Mouse (Mus musculus): Measurements from ENCODE around the gene Arhgap9. TPM values are rescaled to one million over a fixed set of nuclear protein-coding genes. Genes with fewer than 3 reads are reported as not detected.

Arhgap9 gene
- polyA plus RNA-seq, 1 experiment from 2014 or later, result 12.2 TPM

- no peak for ATAC-seq (ENCODE audit: low read depth)
- Histone ChIP-seq H3K27ac (ENCODE audit: low read length) (no peak overlapping the region), H3K9me3 (replicated peaks; ENCODE audit: control insufficient read depth, low read length) (no peaks in the 10 kb centered on the region), H3K9ac (ENCODE audit: low read depth, low read length) (no peak overlapping the region), H3K27me3 (ENCODE audit: control insufficient read depth, insufficient read depth, low read depth, low read length) (peaks cover 14% of the 10 kb centered on the region), H3K36me3 (ENCODE audit: control insufficient read depth, insufficient read depth) (no peaks in the 10 kb centered on the region), H3K4me3 (ENCODE audit: low read depth, low read length) (no peak overlapping the region), H3K4me1 (ENCODE audit: control insufficient read depth, low read depth, low read length) (peaks cover 11% of the 10 kb centered on the region), H3K4me2 (ENCODE audit: low read depth, low read length) (no peak overlapping the region)
- WGBS (ENCODE audit: insufficient replicate concordance), result 63% methylated on average over 3 of the region's 3 CpGs
Observed at GRCm38 (mm10) chr10:127346173-127346572, 24.4 kb downstream of the Arhgap9 start.

GRCm38 (mm10) chr10:127348957-127349356, 27.2 kb downstream of the Arhgap9 start:
- Histone ChIP-seq H3K9ac (ENCODE audit: low read depth, low read length) (no peak overlapping the region), H3K27me3 (ENCODE audit: control insufficient read depth, insufficient read depth, low read depth, low read length) (no peaks in the 10 kb centered on the region), H3K27ac (ENCODE audit: low read length) (no peak overlapping the region), H3K4me3 (ENCODE audit: low read depth, low read length) (no peak overlapping the region), H3K4me2 (ENCODE audit: low read depth, low read length) (no peak overlapping the region), H3K4me1 (ENCODE audit: control insufficient read depth, low read depth, low read length) (peaks cover 4% of the 10 kb centered on the region), H3K36me3 (ENCODE audit: control insufficient read depth, insufficient read depth) (no peaks in the 10 kb centered on the region), H3K9me3 (replicated peaks; ENCODE audit: control insufficient read depth, low read length) (no peaks in the 10 kb centered on the region)
- no peak for ATAC-seq (ENCODE audit: low read depth)
- WGBS (ENCODE audit: insufficient replicate concordance), result 65% methylated on average over 4 of the region's 4 CpGs

GRCm38 (mm10) chr10:127349810-127350209, 28.0 kb downstream of the Arhgap9 start:
- Histone ChIP-seq H3K36me3 (ENCODE audit: control insufficient read depth, insufficient read depth) (no peaks in the 10 kb centered on the region), H3K4me2 (ENCODE audit: low read depth, low read length) (no peak overlapping the region), H3K9me3 (replicated peaks; ENCODE audit: control insufficient read depth, low read length) (no peaks in the 10 kb centered on the region), H3K27me3 (ENCODE audit: control insufficient read depth, insufficient read depth, low read depth, low read length) (no peaks in the 10 kb centered on the region), H3K4me3 (ENCODE audit: low read depth, low read length) (no peak overlapping the region), H3K9ac (ENCODE audit: low read depth, low read length) (no peak overlapping the region), H3K27ac (ENCODE audit: low read length) (no peak overlapping the region), H3K4me1 (ENCODE audit: control insufficient read depth, low read depth, low read length) (peaks cover 6% of the 10 kb centered on the region)
- no peak for ATAC-seq (ENCODE audit: low read depth)
- WGBS (ENCODE audit: insufficient replicate concordance), result 50% methylated on average over 8 of the region's 8 CpGs

- no peaks in the 10 kb centered on the region for H3K27me3 ChIP-seq (ENCODE audit: control insufficient read depth, insufficient read depth, low read depth, low read length)
- H3K27ac ChIP-seq (ENCODE audit: low read length), result peak overlapping the region; percentile 64
- 9% methylated on average over 24 of the region's 24 CpGs for WGBS (ENCODE audit: insufficient replicate concordance)
- H3K36me3 ChIP-seq (ENCODE audit: control insufficient read depth, insufficient read depth), result no peaks in the 10 kb centered on the region
- H3K9ac ChIP-seq (ENCODE audit: low read depth, low read length), result peak overlapping the region; percentile 38; the same call in 1 of the 2 replicates
- peak; percentile 37 for ATAC-seq (ENCODE audit: low read depth)
- peaks cover 6% of the 10 kb centered on the region for H3K4me1 ChIP-seq (ENCODE audit: control insufficient read depth, low read depth, low read length)
- peak overlapping the region; percentile 13; the same call in 1 of the 2 replicates for H3K4me3 ChIP-seq (ENCODE audit: low read depth, low read length)
- no peaks in the 10 kb centered on the region for H3K9me3 ChIP-seq (replicated peaks; ENCODE audit: control insufficient read depth, low read length)
- peak overlapping the region; percentile 48 for H3K4me2 ChIP-seq (ENCODE audit: low read depth, low read length)
Observed at GRCm38 (mm10) chr10:127350594-127351284, 29.0 kb downstream of the Arhgap9 start.

- H3K4me2 ChIP-seq (ENCODE audit: low read depth, low read length), result peak overlapping the region; percentile 48; the same call in 1 of the 2 replicates
- no peak for ATAC-seq (ENCODE audit: low read depth)
- no peaks in the 10 kb centered on the region for H3K36me3 ChIP-seq (ENCODE audit: control insufficient read depth, insufficient read depth)
- no peaks in the 10 kb centered on the region for H3K27me3 ChIP-seq (ENCODE audit: control insufficient read depth, insufficient read depth, low read depth, low read length)
- H3K9ac ChIP-seq (ENCODE audit: low read depth, low read length), result 0 out of 2 replicates have a peak overlapping the region, but pooled peaks have one; percentile 8
- peaks cover 6% of the 10 kb centered on the region for H3K4me1 ChIP-seq (ENCODE audit: control insufficient read depth, low read depth, low read length)
- peak overlapping the region; percentile 64 for H3K27ac ChIP-seq (ENCODE audit: low read length)
- WGBS (ENCODE audit: insufficient replicate concordance), result 64% methylated on average over 8 of the region's 8 CpGs
- H3K9me3 ChIP-seq (replicated peaks; ENCODE audit: control insufficient read depth, low read length), result no peaks in the 10 kb centered on the region
- peak overlapping the region; percentile 13; the same call in 1 of the 2 replicates for H3K4me3 ChIP-seq (ENCODE audit: low read depth, low read length)
Observed at GRCm38 (mm10) chr10:127351285-127351595, 29.5 kb downstream of the Arhgap9 start.

- Histone ChIP-seq H3K9me3 (replicated peaks; ENCODE audit: control insufficient read depth, low read length) (no peaks in the 10 kb centered on the region), H3K4me1 (ENCODE audit: control insufficient read depth, low read depth, low read length) (peaks cover 6% of the 10 kb centered on the region), H3K4me2 (ENCODE audit: low read depth, low read length) (no peak overlapping the region), H3K36me3 (ENCODE audit: control insufficient read depth, insufficient read depth) (no peaks in the 10 kb centered on the region), H3K4me3 (ENCODE audit: low read depth, low read length) (no peak overlapping the region), H3K27ac (ENCODE audit: low read length) (peak overlapping the region; percentile 64), H3K27me3 (ENCODE audit: control insufficient read depth, insufficient read depth, low read depth, low read length) (no peaks in the 10 kb centered on the region), H3K9ac (ENCODE audit: low read depth, low read length) (no peak overlapping the region)
- WGBS (ENCODE audit: insufficient replicate concordance), result 56% methylated on average over 8 of the region's 8 CpGs
- ATAC-seq (ENCODE audit: low read depth), result peak; percentile 63
Observed at GRCm38 (mm10) chr10:127351719-127352118, 30.0 kb downstream of the Arhgap9 start.

- Histone ChIP-seq H3K4me3 (ENCODE audit: low read depth, low read length) (no peak overlapping the region), H3K9me3 (replicated peaks; ENCODE audit: control insufficient read depth, low read length) (no peaks in the 10 kb centered on the region), H3K9ac (ENCODE audit: low read depth, low read length) (no peak overlapping the region), H3K4me1 (ENCODE audit: control insufficient read depth, low read depth, low read length) (peaks cover 6% of the 10 kb centered on the region), H3K27ac (ENCODE audit: low read length) (peak overlapping the region; percentile 64), H3K36me3 (ENCODE audit: control insufficient read depth, insufficient read depth) (no peaks in the 10 kb centered on the region), H3K4me2 (ENCODE audit: low read depth, low read length) (no peak overlapping the region), H3K27me3 (ENCODE audit: control insufficient read depth, insufficient read depth, low read depth, low read length) (no peaks in the 10 kb centered on the region)
- ATAC-seq (ENCODE audit: low read depth), result peak; percentile 57
- 57% methylated on average over 9 of the region's 9 CpGs for WGBS (ENCODE audit: insufficient replicate concordance)
Observed at GRCm38 (mm10) chr10:127352187-127352586, 30.4 kb downstream of the Arhgap9 start.

GRCm38 (mm10) chr10:127352766-127353165, 31.0 kb downstream of the Arhgap9 start:
- Histone ChIP-seq H3K27me3 (ENCODE audit: control insufficient read depth, insufficient read depth, low read depth, low read length) (no peaks in the 10 kb centered on the region), H3K36me3 (ENCODE audit: control insufficient read depth, insufficient read depth) (no peaks in the 10 kb centered on the region), H3K27ac (ENCODE audit: low read length) (peak overlapping the region; percentile 56; the same call in 1 of the 2 replicates), H3K4me3 (ENCODE audit: low read depth, low read length) (no peak overlapping the region), H3K9ac (ENCODE audit: low read depth, low read length) (no peak overlapping the region), H3K9me3 (replicated peaks; ENCODE audit: control insufficient read depth, low read length) (no peaks in the 10 kb centered on the region), H3K4me1 (ENCODE audit: control insufficient read depth, low read depth, low read length) (peaks cover 6% of the 10 kb centered on the region), H3K4me2 (ENCODE audit: low read depth, low read length) (no peak overlapping the region)
- no peak for ATAC-seq (ENCODE audit: low read depth)
- WGBS (ENCODE audit: insufficient replicate concordance), result 64% methylated on average over 11 of the region's 11 CpGs
